ENCODE assay signal across 16 mouse cellular contexts in the genomic region with DNA sequence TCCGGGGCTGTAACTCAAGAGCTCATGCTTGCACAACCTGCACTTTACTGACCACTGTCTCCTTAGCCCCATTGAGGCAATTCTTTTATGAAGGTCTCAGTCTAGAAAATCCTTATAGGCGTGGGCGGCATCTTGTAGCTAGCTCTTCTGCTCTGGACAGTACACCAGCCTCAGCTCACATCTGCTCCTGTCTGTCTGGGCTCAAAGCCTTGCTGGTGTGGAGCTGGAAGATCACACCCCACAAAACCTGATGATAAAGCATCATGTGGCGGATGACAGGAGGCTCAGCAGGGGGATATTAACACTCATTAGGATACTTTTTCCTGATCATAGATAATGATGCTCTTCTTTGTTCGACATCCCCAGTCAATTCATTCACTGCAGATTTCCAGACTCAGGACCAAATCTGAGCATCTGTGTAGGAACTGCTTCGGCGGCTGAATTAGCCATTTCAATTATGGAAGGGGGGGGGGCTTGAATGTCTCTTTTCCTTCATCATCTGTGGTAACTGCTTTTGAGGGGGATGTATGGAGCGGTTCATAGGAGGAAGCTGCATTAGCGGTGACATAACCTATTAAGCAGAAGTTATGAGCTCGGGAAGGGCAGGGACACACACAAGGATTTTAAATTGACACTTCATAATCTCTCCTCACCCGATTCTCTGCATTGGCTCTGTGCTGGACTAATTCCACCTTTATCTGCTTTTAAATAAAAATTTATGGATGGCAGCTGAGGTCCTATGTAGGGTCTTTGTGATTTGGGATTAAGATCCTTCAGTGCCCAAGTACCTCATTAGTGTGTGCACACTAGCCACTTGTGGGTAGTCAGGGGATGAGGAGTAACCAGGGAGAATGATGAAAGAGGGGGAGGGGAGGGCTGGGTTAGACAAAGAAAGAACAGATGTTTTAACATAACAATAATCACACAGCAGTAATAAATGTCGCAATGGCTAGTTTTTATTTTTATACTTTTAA. TPM values are rescaled to one million over a fixed set of nuclear protein-coding genes. Genes with fewer than 3 reads are reported as not detected.
A peak's percentile ranks its signal among the peaks of the same experiment; 100 is the strongest.
DNase-seq lines count a peak whose midpoint lies in the region; ATAC-seq lines count a peak whose summit lies in the region.
"Had no signal": no experiment of that assay in that cellular context is flagged by ENCODE, and none has a peak within 500 bp of the region (broad histone marks: within the 10 kb centered on the region; RNA-seq: fewer than 3 reads in every experiment).

No protein-coding gene starts in this region.

- H3K9me3 ChIP-seq in forebrain, embryonic 13.5 days (replicated peaks): no peaks in the 10 kb centered on the region
- H3K9me3 ChIP-seq in hindbrain, embryonic 12.5 days (replicated peaks): no peaks in the 10 kb centered on the region
- H3K9me3 ChIP-seq in midbrain, embryonic 12.5 days: no peaks in the 10 kb centered on the region
- H3K9me3 ChIP-seq in neural tube, embryonic 15.5 days (replicated peaks): no peaks in the 10 kb centered on the region
- H3K9me3 ChIP-seq: limb, embryonic 10.5 days had no signal

- no peak for DNase-seq in thymus, postnatal 4 days
- no peak for DNase-seq in cerebellum, postnatal 14 days
- DNase-seq in right cerebral cortex, adult 18-20 months: no peak
- DNase-seq: cerebellum, adult 18-20 months; embryo, embryonic 11 days; heart, postnatal 36 days; kidney, adult 11 months; kidney, postnatal 4 days had no signal

- H3K4me3 ChIP-seq in forebrain, embryonic 13.5 days: no peak overlapping the region
- no peak overlapping the region for H3K4me3 ChIP-seq in hindbrain, embryonic 12.5 days
- no peak overlapping the region for H3K4me3 ChIP-seq in midbrain, embryonic 12.5 days
- no peak overlapping the region for H3K4me3 ChIP-seq in neural tube, embryonic 15.5 days (replicated peaks)
- H3K4me3 ChIP-seq: erythroblast, embryonic 14.5 days; limb, embryonic 10.5 days had no signal

- 43% methylated on average over 12 of the region's 12 CpGs for WGBS in forebrain, embryonic 13.5 days
- WGBS in hindbrain, embryonic 12.5 days: 67% methylated on average over 12 of the region's 12 CpGs
- WGBS in midbrain, embryonic 12.5 days: 59% methylated on average over 12 of the region's 12 CpGs
- WGBS in neural tube, embryonic 15.5 days: 41% methylated on average over 12 of the region's 12 CpGs

- H3K9ac ChIP-seq in forebrain, embryonic 13.5 days: no peak overlapping the region
- H3K9ac ChIP-seq in hindbrain, embryonic 12.5 days: no peak overlapping the region
- no peak overlapping the region for H3K9ac ChIP-seq in midbrain, embryonic 12.5 days (replicated peaks)
- no peak overlapping the region for H3K9ac ChIP-seq in neural tube, embryonic 15.5 days (replicated peaks)

- peaks cover 14% of the 10 kb centered on the region for H3K4me1 ChIP-seq in forebrain, embryonic 13.5 days
- peaks cover 2% of the 10 kb centered on the region; the same call in 1 of the 2 replicates for H3K4me1 ChIP-seq in hindbrain, embryonic 12.5 days
- peaks cover 11% of the 10 kb centered on the region for H3K4me1 ChIP-seq in midbrain, embryonic 12.5 days
- H3K4me1 ChIP-seq in neural tube, embryonic 15.5 days: peaks cover 9% of the 10 kb centered on the region; the same call in 1 of the 2 replicates
- H3K4me1 ChIP-seq: limb, embryonic 10.5 days had no signal

- no peak overlapping the region for H3K4me2 ChIP-seq in forebrain, embryonic 13.5 days
- no peak overlapping the region for H3K4me2 ChIP-seq in hindbrain, embryonic 12.5 days (replicated peaks)
- H3K4me2 ChIP-seq in midbrain, embryonic 12.5 days (replicated peaks): no peak overlapping the region
- H3K4me2 ChIP-seq in neural tube, embryonic 15.5 days: peak overlapping the region; percentile 23; the same call in 1 of the 2 replicates
- H3K4me2 ChIP-seq: heart, embryonic 11.5 days had no signal

- no peaks in the 10 kb centered on the region for H3K27me3 ChIP-seq in forebrain, embryonic 13.5 days
- H3K27me3 ChIP-seq in hindbrain, embryonic 12.5 days: no peaks in the 10 kb centered on the region
- H3K27me3 ChIP-seq in midbrain, embryonic 12.5 days: no peaks in the 10 kb centered on the region
- no peaks in the 10 kb centered on the region for H3K27me3 ChIP-seq in neural tube, embryonic 15.5 days (replicated peaks)
- H3K27me3 ChIP-seq: CH12.LX had no signal

- ATAC-seq in forebrain, embryonic 13.5 days: peak; percentile 70
- peak; percentile 64 for ATAC-seq in hindbrain, embryonic 12.5 days (ENCODE audit: low FRiP score)
- peak; percentile 79 for ATAC-seq in midbrain, embryonic 12.5 days (ENCODE audit: low FRiP score, low read depth)
- ATAC-seq in neural tube, embryonic 15.5 days (ENCODE audit: low FRiP score): peak; percentile 52

- peak overlapping the region; percentile 66 for H3K27ac ChIP-seq in forebrain, embryonic 13.5 days
- H3K27ac ChIP-seq in hindbrain, embryonic 12.5 days: peak overlapping the region; percentile 26; the same call in 1 of the 2 replicates
- peak overlapping the region; percentile 62; the same call in 1 of the 2 replicates for H3K27ac ChIP-seq in midbrain, embryonic 12.5 days (replicated peaks)
- H3K27ac ChIP-seq in neural tube, embryonic 15.5 days (replicated peaks): no peak overlapping the region
- H3K27ac ChIP-seq: limb, embryonic 10.5 days had no signal

- no peaks in the 10 kb centered on the region for H3K36me3 ChIP-seq in forebrain, embryonic 13.5 days (ENCODE audit: poor library complexity, severe bottlenecking)
- H3K36me3 ChIP-seq in hindbrain, embryonic 12.5 days: no peaks in the 10 kb centered on the region
- H3K36me3 ChIP-seq in midbrain, embryonic 12.5 days: no peaks in the 10 kb centered on the region
- no peaks in the 10 kb centered on the region for H3K36me3 ChIP-seq in neural tube, embryonic 15.5 days
- H3K36me3 ChIP-seq: limb, embryonic 10.5 days had no signal

RNA-seq across cellular contexts. Expression of a gene that starts 24.6 kb away (rescaled TPM):
- polyA plus RNA-seq in forebrain, embryonic 13.5 days (2015; fragmentation: Nextera tagmentation; extraction: Ambion mirVana): 5.8 and 9.1 TPM in 2 replicates
- 17.8 and 18.2 TPM in 2 replicates for polyA plus RNA-seq in hindbrain, embryonic 12.5 days (2016; fragmentation: Nextera tagmentation; extraction: Ambion mirVana)
- polyA plus RNA-seq in midbrain, embryonic 12.5 days (2016; fragmentation: Nextera tagmentation; extraction: Ambion mirVana): 18.9 and 19.4 TPM in 2 replicates
- polyA plus RNA-seq in neural tube, embryonic 15.5 days (2015; fragmentation: Nextera tagmentation; extraction: Ambion mirVana): 4.2 and 5.5 TPM in 2 replicates
- polyA plus RNA-seq: erythroblast, embryonic 14.5 days had no signal
